Mouse (Mus musculus): ENCODE measurements at regions not wholly inside any gene's neighbourhood (a gene's known extent, or its start where the extent isn't known, plus 50 kb on each side); places are given as distances from the start of the nearest gene placed in this dataset.

DNA sequence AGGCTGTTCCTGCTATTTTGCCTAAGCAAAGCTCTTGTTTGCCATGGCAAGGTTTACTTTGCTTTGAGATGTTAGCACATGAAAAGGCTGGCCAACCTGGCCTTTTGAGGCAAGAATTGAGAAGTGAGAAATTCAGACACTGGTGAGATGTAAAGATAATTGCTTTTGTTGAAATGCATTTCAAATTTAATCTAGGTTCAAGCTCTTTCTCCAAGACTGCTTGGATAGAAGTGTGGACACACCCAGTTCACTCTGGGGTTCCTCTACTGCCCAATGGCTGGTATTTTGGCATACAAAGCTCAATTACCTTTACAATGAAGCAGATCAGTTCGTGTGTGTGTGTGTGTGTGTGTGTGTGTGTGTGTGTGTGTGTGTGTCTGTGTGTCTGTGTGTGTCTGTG lies 123.8 kb upstream of the Rfx3 start:
- TF ChIP-seq USF1 (IDR thresholded peaks at IDR 0.05; ENCODE audit: low read depth) = no peak
- no peak for TF ChIP-seq TCF3 (IDR thresholded peaks at IDR 0.05; ENCODE audit: insufficient read length, low read depth)
- no peak for TF ChIP-seq TCF12 (IDR thresholded peaks at IDR 0.05; ENCODE audit: insufficient read depth, poor library complexity, severe bottlenecking)
- no peak for TF ChIP-seq POLR2A (IDR thresholded peaks at IDR 0.05; ENCODE audit: insufficient read length, low read depth)
- no peak for TF ChIP-seq MAX (IDR thresholded peaks at IDR 0.05; ENCODE audit: low read depth)
